Mouse (Mus musculus) embryo, embryonic 9.5 days (tissue): Measurements from ENCODE around the gene Tgfb2.

Experiments used
- DNase-seq: peaks from one replicate; pipeline ENCODE4 v3.0.0-alpha.2; 2017; ENCODE audit errors: extremely low spot score

Tgfb2 gene

GRCm38 (mm10) chr1:186582113-186582512 is 123.7 kb downstream of the Tgfb2 start:
- DNase-seq: no peak

- DNase-seq: no peak
Measured at GRCm38 (mm10) chr1:186581666-186582065, 124.1 kb downstream of the Tgfb2 start.

GRCm38 (mm10) chr1:186581114-186581513 is 124.7 kb downstream of the Tgfb2 start:
- no peak for DNase-seq

- DNase-seq: no peak
Measured at GRCm38 (mm10) chr1:186577302-186577701, 128.5 kb downstream of the Tgfb2 start.

GRCm38 (mm10) chr1:186575629-186576028 is 130.2 kb downstream of the Tgfb2 start:
- no peak for DNase-seq

GRCm38 (mm10) chr1:186575074-186575473 is 130.7 kb downstream of the Tgfb2 start:
- no peak for DNase-seq
